Mouse (Mus musculus) CH12.LX (cell line): ENCODE measurements at regions not wholly inside any gene's neighbourhood (a gene's known extent, or its start where the extent isn't known, plus 50 kb on each side); places are given as distances from the start of the nearest gene placed in this dataset.

Experiments
- DNase-seq: peaks from one replicate; pipeline ENCODE4 v3.0.0-alpha.2; 2013; ENCODE audit errors: extremely low read depth
- H3K27ac ChIP-seq: 2 replicates; pipeline ENCODE4 v1.5.1; 2012; ENCODE audit warnings: low read depth, mild to moderate bottlenecking, control low read depth, moderate library complexity; ENCODE audit not compliant: insufficient read depth
- H3K27me3 ChIP-seq: replicated peaks from 2 replicates; pipeline ENCODE3; 2012; ENCODE audit warnings: inconsistent platforms
- H3K36me3 ChIP-seq, 2 experiments: replicated peaks in 1 of 2; 2 replicates each; pipeline versions ENCODE3 to v1.6.1; 2012; ENCODE audit warnings: inconsistent platforms in 1 of 2, low read length in 1 of 2, mild to moderate bottlenecking in 1 of 2, mixed read lengths in 1 of 2, moderate library complexity in 1 of 2; ENCODE audit not compliant: control insufficient read depth in 1 of 2, insufficient read depth in 1 of 2
- H3K4me1 ChIP-seq, 2 experiments: 2 replicates each; pipeline ENCODE4 v1.6.1; 2012; ENCODE audit warnings: inconsistent platforms in 1 of 2, moderate library complexity in 1 of 2; ENCODE audit not compliant: insufficient read depth in 2 of 2, control insufficient read depth in 1 of 2
- H3K4me2 ChIP-seq: 2 replicates; pipeline ENCODE4 v1.6.1; 2012; ENCODE audit warnings: low read depth, mild to moderate bottlenecking, control low read depth; ENCODE audit not compliant: poor library complexity, insufficient read depth, severe bottlenecking
- H3K4me3 ChIP-seq, 3 experiments: fragments of 150-350 bp in 1 of 3; sonication (generic) in 1 of 3; replicated peaks in 1 of 3; 2 replicates each; pipeline versions ENCODE3 to v1.5.1; 2011 to 2012; ENCODE audit warnings: low read depth in 2 of 3, low read length in 2 of 3, mild to moderate bottlenecking in 2 of 3, moderate library complexity in 2 of 3, control low read depth in 1 of 3, improper control_type of control experiment in 1 of 3, inconsistent platforms in 1 of 3, mixed read lengths in 1 of 3; ENCODE audit not compliant: poor library complexity in 1 of 3
- H3K79me2 ChIP-seq: replicated peaks from 2 replicates; pipeline ENCODE4 v1.6.1; 2012; ENCODE audit warnings: mild to moderate bottlenecking, moderate library complexity; ENCODE audit not compliant: control insufficient read depth, poor library complexity, insufficient read depth, severe bottlenecking; ENCODE audit errors: extremely low read depth
- H3K9ac ChIP-seq: 2 replicates; pipeline ENCODE4 v1.6.1; 2012; ENCODE audit warnings: low read depth, mild to moderate bottlenecking, control low read depth, moderate library complexity; ENCODE audit not compliant: insufficient read depth
- H3K9me3 ChIP-seq: replicated peaks from 2 replicates; pipeline ENCODE3; 2012; ENCODE audit warnings: low read length, inconsistent platforms, mixed read lengths
- BHLHE40 ChIP-seq: IDR thresholded peaks from 2 replicates; pipeline ENCODE4 v1.6.1; 2011; ENCODE audit warnings: mild to moderate bottlenecking, low read depth, low read length, improper control_type of control experiment
- CHD2 ChIP-seq: IDR thresholded peaks from 2 replicates; pipeline ENCODE4 v1.6.1; 2011; ENCODE audit warnings: low read length, improper control_type of control experiment
- CTCF ChIP-seq, 2 experiments: IDR thresholded peaks in 1 of 2; conservative IDR thresholded peaks in 1 of 2; 2 replicates each; pipeline ENCODE4 v1.5.1; 2011 to 2012; ENCODE audit warnings: low read depth in 2 of 2, low read length in 2 of 2, improper control_type of control experiment in 1 of 2, inconsistent platforms in 1 of 2, mild to moderate bottlenecking in 1 of 2, moderate library complexity in 1 of 2
- E2F4 ChIP-seq: IDR thresholded peaks from 2 replicates; pipeline ENCODE4 v1.6.1; 2011; ENCODE audit warnings: low read depth, low read length, improper control_type of control experiment; ENCODE audit not compliant: insufficient replicate concordance
- ELF1 ChIP-seq: IDR thresholded peaks from 2 replicates; pipeline ENCODE4 v1.6.1; 2014; ENCODE audit warnings: low read depth, mild to moderate bottlenecking, inconsistent platforms, low read length, improper control_type of control experiment
- EP300 ChIP-seq: IDR thresholded peaks from 2 replicates; pipeline ENCODE4 v1.6.1; 2011; ENCODE audit warnings: low read length, improper control_type of control experiment
- ETS1 ChIP-seq: conservative IDR thresholded peaks from 2 replicates; pipeline ENCODE4 v1.6.1; 2012; ENCODE audit warnings: low read depth, mild to moderate bottlenecking, inconsistent platforms, low read length, improper control_type of control experiment, moderate library complexity
- IRF4 ChIP-seq: IDR thresholded peaks from 2 replicates; pipeline ENCODE4 v1.6.1; 2014; ENCODE audit warnings: low read depth, mild to moderate bottlenecking, inconsistent platforms, low read length, improper control_type of control experiment
- JUN ChIP-seq: IDR thresholded peaks from 2 replicates; pipeline ENCODE4 v1.6.1; 2011; ENCODE audit warnings: low read depth, mild to moderate bottlenecking, low read length, improper control_type of control experiment, moderate library complexity; ENCODE audit not compliant: insufficient read depth
- KAT2A ChIP-seq: IDR thresholded peaks from 2 replicates; pipeline ENCODE4 v1.6.1; 2012; ENCODE audit warnings: low read length, improper control_type of control experiment, inconsistent platforms; ENCODE audit not compliant: insufficient replicate concordance
- MAFK ChIP-seq: IDR thresholded peaks from 2 replicates; pipeline ENCODE4 v1.6.1; 2011; ENCODE audit warnings: low read length, improper control_type of control experiment; ENCODE audit not compliant: insufficient replicate concordance
- MAX ChIP-seq: IDR thresholded peaks from 2 replicates; pipeline ENCODE4 v1.6.1; 2011; ENCODE audit warnings: low read length, improper control_type of control experiment
- MAZ ChIP-seq: IDR thresholded peaks from 2 replicates; pipeline ENCODE4 v1.6.1; 2012; ENCODE audit warnings: low read depth, mild to moderate bottlenecking, inconsistent platforms, low read length, improper control_type of control experiment, moderate library complexity
- MEF2A ChIP-seq: IDR thresholded peaks from 2 replicates; pipeline ENCODE4 v1.6.1; 2014; ENCODE audit warnings: low read depth, mild to moderate bottlenecking, inconsistent platforms, low read length, improper control_type of control experiment, borderline replicate concordance
- MXI1 ChIP-seq: IDR thresholded peaks from 2 replicates; pipeline ENCODE4 v1.6.1; 2011; ENCODE audit warnings: mild to moderate bottlenecking, low read depth, low read length, improper control_type of control experiment
- MYC ChIP-seq: IDR thresholded peaks from 2 replicates; pipeline ENCODE4 v1.6.1; 2011; ENCODE audit warnings: low read depth, mild to moderate bottlenecking, improper control_type of control experiment, low read length
- NELFE ChIP-seq: IDR thresholded peaks from 2 replicates; pipeline ENCODE4 v1.6.1; 2011; ENCODE audit warnings: low read depth, low read length, improper control_type of control experiment
- POLR2AphosphoS2 ChIP-seq: IDR thresholded peaks from 2 replicates; pipeline ENCODE4 v1.6.1; 2011; ENCODE audit warnings: low read depth, low read length, improper control_type of control experiment
- RAD21 ChIP-seq: IDR thresholded peaks from 2 replicates; pipeline ENCODE4 v1.6.1; 2011; ENCODE audit warnings: low read depth, mild to moderate bottlenecking, low read length, improper control_type of control experiment, moderate library complexity
- RCOR1 ChIP-seq: conservative IDR thresholded peaks from 2 replicates; pipeline ENCODE4 v1.6.1; 2012; ENCODE audit warnings: low read depth, mild to moderate bottlenecking, inconsistent platforms, low read length, improper control_type of control experiment
- SIN3A ChIP-seq: IDR thresholded peaks from 2 replicates; pipeline ENCODE4 v1.6.1; 2012; ENCODE audit warnings: low read length, improper control_type of control experiment, inconsistent platforms
- UBTF ChIP-seq: IDR thresholded peaks from 2 replicates; pipeline ENCODE4 v1.6.1; 2012; ENCODE audit warnings: low read depth, mild to moderate bottlenecking, inconsistent platforms, low read length, improper control_type of control experiment, moderate library complexity
- USF2 ChIP-seq: conservative IDR thresholded peaks from 2 replicates; pipeline ENCODE4 v1.6.1; 2011; ENCODE audit warnings: low read depth, low read length, improper control_type of control experiment
- ZC3H11A ChIP-seq: IDR thresholded peaks from 2 replicates; pipeline ENCODE4 v1.6.1; 2012; ENCODE audit warnings: low read depth, mild to moderate bottlenecking, inconsistent platforms, low read length, improper control_type of control experiment
- ZKSCAN1 ChIP-seq: IDR thresholded peaks from 2 replicates; pipeline ENCODE4 v1.6.1; 2012; ENCODE audit warnings: low read depth, inconsistent platforms, low read length, improper control_type of control experiment, borderline replicate concordance
- ZMIZ1 ChIP-seq: IDR thresholded peaks from 2 replicates; pipeline ENCODE4 v1.6.1; 2012; ENCODE audit warnings: low read depth, mild to moderate bottlenecking, inconsistent platforms, low read length, improper control_type of control experiment
- ZNF384 ChIP-seq: IDR thresholded peaks from 2 replicates; pipeline ENCODE4 v1.6.1; 2012; ENCODE audit warnings: low read depth, low read length, improper control_type of control experiment, inconsistent platforms
- dilution Hi-C: fragments of 300-500 bp; cut with MboI; formaldehyde crosslinking; loops from 2 replicates; pipeline ENCODE4 v1.14.3; 2020; ENCODE audit warnings: low sequenced_read_pairs; ENCODE audit not compliant: extremely low pct_unique_long_range_greater_than_20kb, extremely low pct_ligation_motif_present
- in situ Hi-C: fragments of 300-500 bp; cut with MboI; formaldehyde crosslinking; loops from 3 replicates; pipeline ENCODE4 v1.14.3; 2019; ENCODE audit warnings: low sequenced_read_pairs, low pct_ligation_motif_present, low pct_unique_long_range_greater_than_20kb, mixed read lengths

- dilution Hi-C loops (no loop called here), in situ Hi-C loops (no loop called here)
Measured at GRCm38 (mm10) chr13:107475166-107475565, 453.2 kb upstream of the Kif2a start.

GRCm38 (mm10) chr13:107469491-107470276 lies 447.8 kb upstream of the Kif2a start:
- H3K9me3 ChIP-seq: no peaks in the 10 kb centered on the region
- no peak overlapping the region for H3K27ac ChIP-seq
- H3K4me3 ChIP-seq: no peak overlapping the region
- no peak overlapping the region for H3K4me2 ChIP-seq
- no peaks in the 10 kb centered on the region for H3K27me3 ChIP-seq
- no peak for DNase-seq
- no peaks in the 10 kb centered on the region for H3K36me3 ChIP-seq
- H3K79me2 ChIP-seq: no peaks in the 10 kb centered on the region
- TF ChIP-seq ZMIZ1 (no peak), SIN3A (no peak), RCOR1 (no peak), MEF2A (no peak), MXI1 (no peak), POLR2AphosphoS2 (no peak), BHLHE40 (no peak), E2F4 (no peak), JUN (no peak), ZKSCAN1 (no peak), CHD2 (no peak), MAX (no peak), RAD21 (no peak), EP300 (no peak), NELFE (no peak), ZC3H11A (no peak), CTCF (conservative IDR thresholded peaks at IDR 0.05 in 1 of 2, IDR thresholded peaks at IDR 0.05 in 1 of 2; ENCODE audit: low read depth in 2 of 2, low read length in 2 of 2) (no peak), ZNF384 (no peak)
- no peak overlapping the region for H3K9ac ChIP-seq
- peaks cover 3 to 21% of the 10 kb centered on the region in 2 experiments; a peak in 3 of 4 replicates for H3K4me1 ChIP-seq
- dilution Hi-C loops: no loop called here
- in situ Hi-C loops: loop anchor here (10.0 to 25.0 kb wide), 4 partner anchors 218 to 668 kb away; no protein-coding TSS in a partner anchor

More at GRCm38 (mm10) chr13:107475166-107475565, 453.2 kb upstream of the Kif2a start:
- no peaks in the 10 kb centered on the region for H3K79me2 ChIP-seq
- H3K27me3 ChIP-seq: no peaks in the 10 kb centered on the region
- H3K9me3 ChIP-seq: no peaks in the 10 kb centered on the region
- no peak for DNase-seq
- H3K9ac ChIP-seq: no peak overlapping the region
- no peaks in the 10 kb centered on the region for H3K36me3 ChIP-seq
- no peak overlapping the region for H3K4me3 ChIP-seq
- no peak overlapping the region for H3K27ac ChIP-seq
- H3K4me1 ChIP-seq: no peaks in the 10 kb centered on the region
- H3K4me2 ChIP-seq: no peak overlapping the region
- no peak for TF ChIP-seq UBTF
- TF ChIP-seq MAZ: no peak
- TF ChIP-seq KAT2A: no peak
- TF ChIP-seq MAX: no peak
- TF ChIP-seq IRF4: no peak
- no peak for TF ChIP-seq USF2
- no peak for TF ChIP-seq ZNF384
- no peak for TF ChIP-seq CTCF (conservative IDR thresholded peaks at IDR 0.05 in 1 of 2, IDR thresholded peaks at IDR 0.05 in 1 of 2; ENCODE audit: low read depth in 2 of 2, low read length in 2 of 2)
- no peak for TF ChIP-seq ETS1
- no peak for TF ChIP-seq NELFE
- TF ChIP-seq RAD21: no peak
- TF ChIP-seq MAFK: no peak
- TF ChIP-seq ELF1: no peak
- no peak for TF ChIP-seq MYC
- no peak for TF ChIP-seq MEF2A
- TF ChIP-seq, all 38 proteins: peak for 0
